Mouse (Mus musculus) G1E-ER4 (cell line): ENCODE data around the gene Map3k5. TPM values are rescaled to one million over a fixed set of nuclear protein-coding genes. Genes with fewer than 3 reads are reported as not detected.

Source experiments
- GATA1 ChIP-seq: IDR thresholded peaks from one replicate; pipeline ENCODE4 v1.8.0; 2012; ENCODE audit warnings: low read length, inconsistent platforms
- polyA plus RNA-seq: library from polyadenylated mRNA; stranded (reverse); fragments of >175 nt; gene quantifications from 2 replicates; pipeline ENCODE4 v1.2.3, GENCODE M21; 2012

The Map3k5 gene
- polyA plus RNA-seq, 1 experiment = 0.05 TPM

GRCm38 (mm10) chr10:20044051-20044450, 109.8 kb downstream of the Map3k5 start:
- TF ChIP-seq GATA1 = no peak

GRCm38 (mm10) chr10:20045733-20046495, 111.6 kb downstream of the Map3k5 start:
- no peak for TF ChIP-seq GATA1

GRCm38 (mm10) chr10:20056859-20057644, 122.8 kb downstream of the Map3k5 start:
- no peak for TF ChIP-seq GATA1

GRCm38 (mm10) chr10:20058031-20058430, 123.8 kb downstream of the Map3k5 start:
- TF ChIP-seq GATA1 = no peak

GRCm38 (mm10) chr10:20058841-20059240, 124.6 kb downstream of the Map3k5 start:
- TF ChIP-seq GATA1 = no peak

- no peak for TF ChIP-seq GATA1
These were observed 126.2 kb downstream of the Map3k5 start for GRCm38 (mm10) chr10:20060320-20060970.

GRCm38 (mm10) chr10:20064556-20065207, 130.4 kb downstream of the Map3k5 start:
- TF ChIP-seq GATA1 = no peak

GRCm38 (mm10) chr10:20066069-20066665, 131.9 kb downstream of the Map3k5 start:
- no peak for TF ChIP-seq GATA1

- TF ChIP-seq GATA1 = no peak
These were observed 135.6 kb downstream of the Map3k5 start for GRCm38 (mm10) chr10:20069771-20070460.

GRCm38 (mm10) chr10:20070576-20071109, 136.4 kb downstream of the Map3k5 start:
- TF ChIP-seq GATA1 = no peak

GRCm38 (mm10) chr10:20071716-20072115, 137.4 kb downstream of the Map3k5 start:
- no peak for TF ChIP-seq GATA1

- no peak for TF ChIP-seq GATA1
These were observed 139.1 kb downstream of the Map3k5 start for GRCm38 (mm10) chr10:20073236-20073893.

- TF ChIP-seq GATA1 = no peak
These were observed 142.5 kb downstream of the Map3k5 start for GRCm38 (mm10) chr10:20076541-20077469.

GRCm38 (mm10) chr10:20078350-20078749, 144.1 kb downstream of the Map3k5 start:
- no peak for TF ChIP-seq GATA1
